Mouse (Mus musculus) lung, embryonic 14.5 days (tissue): ENCODE data around the gene Gm42420. TPM values are rescaled to one million over a fixed set of nuclear protein-coding genes. Genes with fewer than 3 reads are reported as not detected.

Experiments
- ATAC-seq: fragments of 200-750 bp; cut with Nextera tagmentation; 2 replicates; pipeline ENCODE4 v1.8.0; 2017; ENCODE audit warnings: mild to moderate bottlenecking, moderate TSS enrichment, moderate library complexity; ENCODE audit not compliant: insufficient read depth
- DNase-seq: peaks from one replicate; pipeline ENCODE4 v3.0.0-alpha.2; 2015
- H3K27ac ChIP-seq: fragments of 300-500 bp; sonication (generic); 2 replicates; pipeline ENCODE4 v1.5.1; 2014; ENCODE audit warnings: low read depth, mild to moderate bottlenecking, moderate library complexity
- H3K27me3 ChIP-seq: fragments of 300-500 bp; sonication (generic); 2 replicates; pipeline ENCODE4 v1.6.1; 2014; ENCODE audit warnings: low read length, control low read depth; ENCODE audit not compliant: insufficient read depth
- H3K36me3 ChIP-seq: fragments of 300-500 bp; sonication (generic); 2 replicates; pipeline ENCODE4 v1.6.1; 2014; ENCODE audit warnings: control low read depth; ENCODE audit not compliant: insufficient read depth
- H3K4me1 ChIP-seq: fragments of 300-500 bp; sonication (generic); 2 replicates; pipeline ENCODE4 v1.6.1; 2014; ENCODE audit warnings: antibody characterized with exemption, control low read depth; ENCODE audit not compliant: insufficient read depth
- H3K4me2 ChIP-seq: fragments of 300-500 bp; sonication (generic); 2 replicates; pipeline ENCODE4 v1.6.1; 2014; ENCODE audit warnings: mild to moderate bottlenecking
- H3K4me3 ChIP-seq: fragments of 300-500 bp; sonication (generic); 2 replicates; pipeline ENCODE4 v1.5.1; 2014; ENCODE audit warnings: low read depth, low read length
- H3K9ac ChIP-seq: fragments of 300-500 bp; sonication (generic); 2 replicates; pipeline ENCODE4 v1.6.1; 2014
- H3K9me3 ChIP-seq: fragments of 300-500 bp; sonication (generic); 2 replicates; pipeline ENCODE4 v1.6.1; 2016; ENCODE audit warnings: low read depth, low read length, control low read depth
- CTCF ChIP-seq: IDR thresholded peaks from 2 replicates; pipeline ENCODE4 v1.5.1; 2016; ENCODE audit warnings: antibody characterized with exemption, low read depth
- WGBS: fragments of 180-500 bp; shearing (Covaris S2); extraction: QIAGEN DNeasy Blood & Tissue Kit; methylation state at CpG from one replicate; pipeline ENCODE4 v1.1.7; 2014; 5-methylcytosine and 5-hydroxymethylcytosine counted together
- polyA plus RNA-seq: library from polyadenylated mRNA; unstranded; fragments of >200 nt; fragmentation: Nextera tagmentation; extraction: Ambion mirVana; gene quantifications from 2 replicates; pipeline ENCODE4 v1.2.1, GENCODE M21; 2014

Gene Gm42420
- polyA plus RNA-seq, 1 experiment from 2014 or later: 1.0 TPM

DNA sequence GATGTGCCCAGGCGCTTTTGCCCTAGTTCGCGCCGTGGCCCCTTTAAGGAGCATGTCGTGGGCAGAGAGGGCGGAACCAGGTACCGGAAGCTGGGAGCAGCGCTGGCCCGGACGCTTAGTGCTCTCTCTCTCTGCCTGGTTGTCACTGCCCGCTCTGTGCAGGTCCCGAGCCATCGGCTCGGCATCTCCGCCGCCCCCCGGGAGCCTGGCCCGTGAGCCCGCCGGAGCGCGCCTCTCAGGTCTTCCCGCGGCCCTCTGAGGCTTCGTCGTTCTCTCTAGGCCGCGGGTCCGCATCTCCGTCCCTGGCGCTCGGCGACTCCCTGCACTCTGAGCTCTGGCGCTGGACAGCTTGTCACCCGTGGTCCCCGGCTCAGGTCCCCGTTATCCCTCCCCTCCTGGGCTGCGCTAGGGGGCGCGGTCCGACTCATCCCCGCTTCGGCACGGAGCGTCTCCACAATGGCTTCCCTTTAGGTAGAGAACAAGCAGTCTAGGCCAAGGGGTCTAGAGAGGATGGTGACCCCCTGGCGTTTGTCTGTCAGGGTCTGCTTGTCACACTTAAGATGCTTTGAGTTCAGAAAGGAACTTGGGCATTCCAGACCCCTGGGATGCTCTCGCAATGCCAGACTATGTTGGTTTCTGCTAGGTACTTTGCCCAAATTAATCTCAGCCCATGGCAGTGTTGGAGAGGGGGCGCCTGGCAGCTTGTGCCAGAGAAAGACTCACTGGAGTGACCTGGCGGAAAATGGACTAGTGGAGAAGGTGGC, 11.6 kb upstream of the Gm42420 start, which contains the start of gene Adck2:
Gene Adck2 (plus strand): TSS at position 83 of the 764 bp plus-strand sequence.
- Histone ChIP-seq H3K4me3 (peak within 1 kb of the TSS; percentile 74), H3K4me2 (peak within 1 kb of the TSS; percentile 71), H3K9me3 (no peaks in the 10 kb centered on the region), H3K27me3 (no peaks in the 10 kb centered on the region), H3K9ac (peak within 1 kb of the TSS; percentile 72), H3K4me1 (0 out of 2 replicates have a peak, but pooled peaks cover 4% of the 10 kb centered on the region), H3K36me3 (peaks cover 8% of the 10 kb centered on the region), H3K27ac (peak within 1 kb of the TSS; percentile 90)
- TF ChIP-seq CTCF: peak; percentile 67
- peak; percentile 90 for DNase-seq
- peak; percentile 98 for ATAC-seq
- under 1% methylated on average over 49 of the region's 49 CpGs for WGBS

DNA sequence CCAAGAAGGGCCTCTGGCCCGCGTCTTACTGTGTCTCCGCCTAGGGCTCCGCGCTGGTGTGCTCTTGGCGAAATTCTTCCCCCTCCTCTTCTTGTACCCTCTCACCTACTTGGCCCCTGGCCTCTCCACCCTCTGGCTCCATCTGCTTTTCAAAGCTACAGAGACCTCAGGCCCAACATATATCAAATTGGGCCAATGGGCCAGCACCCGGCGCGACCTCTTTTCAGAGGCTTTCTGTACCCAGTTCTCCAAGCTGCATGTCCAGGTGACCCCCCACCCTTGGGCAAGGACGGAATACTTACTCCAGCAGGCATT, 11.0 kb upstream of the Gm42420 start:
- H3K4me3 ChIP-seq: peak overlapping the region; percentile 74
- peak overlapping the region; percentile 72 for H3K9ac ChIP-seq
- H3K27ac ChIP-seq: peak overlapping the region; percentile 90; the same call in 1 of the 2 replicates
- H3K9me3 ChIP-seq: no peaks in the 10 kb centered on the region
- WGBS: 22% methylated on average over 10 of the region's 10 CpGs
- H3K36me3 ChIP-seq: peaks cover 8% of the 10 kb centered on the region
- H3K4me2 ChIP-seq: peak overlapping the region; percentile 71
- no peaks in the 10 kb centered on the region for H3K27me3 ChIP-seq
- TF ChIP-seq CTCF: no peak
- DNase-seq (no peak), ATAC-seq (peak; percentile 39; the same call in 1 of the 2 replicates)
- 0 out of 2 replicates have a peak, but pooled peaks cover 4% of the 10 kb centered on the region for H3K4me1 ChIP-seq

DNA sequence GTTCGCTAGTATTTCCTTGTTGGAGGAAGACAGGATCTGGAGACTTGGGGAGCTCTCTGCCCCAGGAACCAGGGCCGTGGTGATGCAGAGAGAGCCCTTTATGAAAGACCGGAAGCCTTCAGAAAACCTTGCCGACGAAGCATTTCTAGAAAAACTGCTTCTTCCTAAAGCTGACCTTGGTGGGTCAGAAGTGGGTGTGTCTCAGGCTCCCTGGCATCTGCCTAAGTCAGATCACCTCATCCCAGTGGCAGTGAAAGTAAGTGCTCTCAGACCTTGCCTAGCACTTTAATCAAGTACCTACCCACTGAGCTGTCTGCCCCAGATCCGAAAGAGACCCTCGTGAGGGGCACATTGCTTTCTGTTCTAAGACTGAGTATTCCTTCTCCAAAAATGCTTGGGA, 10.6 kb upstream of the Gm42420 start:
- no peak for TF ChIP-seq CTCF
- DNase-seq: no peak
- Histone ChIP-seq H3K4me3 (peak overlapping the region; percentile 74), H3K36me3 (peaks cover 8% of the 10 kb centered on the region), H3K27me3 (no peaks in the 10 kb centered on the region), H3K4me1 (0 out of 2 replicates have a peak, but pooled peaks cover 4% of the 10 kb centered on the region), H3K4me2 (peak overlapping the region; percentile 71), H3K9ac (peak overlapping the region; percentile 72), H3K27ac (no peak overlapping the region), H3K9me3 (no peaks in the 10 kb centered on the region)
- no peak for ATAC-seq
- 68% methylated on average over 7 of the region's 7 CpGs for WGBS

DNA sequence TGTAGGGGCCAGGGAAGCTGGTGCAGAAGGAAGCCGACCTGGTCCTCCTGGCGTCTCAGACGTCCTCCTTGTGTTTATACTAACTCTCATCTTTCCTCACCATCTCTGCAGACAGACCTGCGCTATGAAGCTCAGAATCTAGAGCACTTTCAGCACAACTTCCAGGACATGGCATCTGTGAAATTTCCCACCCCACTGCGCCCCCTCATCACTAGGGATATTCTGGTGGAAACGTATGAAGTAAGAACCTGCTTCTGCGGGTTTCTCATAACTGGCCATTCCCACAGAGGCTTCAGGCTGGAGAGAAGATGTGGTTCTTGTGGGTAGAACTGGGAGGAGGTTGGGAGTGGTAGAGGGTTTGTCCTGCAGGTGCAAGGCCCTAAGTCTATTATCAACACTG, 6.0 kb upstream of the Gm42420 start:
- Histone ChIP-seq H3K27me3 (no peaks in the 10 kb centered on the region), H3K4me1 (0 out of 2 replicates have a peak, but pooled peaks cover 4% of the 10 kb centered on the region), H3K27ac (no peak overlapping the region), H3K9ac (no peak overlapping the region), H3K9me3 (no peaks in the 10 kb centered on the region), H3K4me3 (no peak overlapping the region), H3K4me2 (no peak overlapping the region), H3K36me3 (peaks cover 25% of the 10 kb centered on the region)
- ATAC-seq: no peak
- 78% methylated on average over 7 of the region's 7 CpGs for WGBS
- DNase-seq: no peak
- no peak for TF ChIP-seq CTCF

DNA sequence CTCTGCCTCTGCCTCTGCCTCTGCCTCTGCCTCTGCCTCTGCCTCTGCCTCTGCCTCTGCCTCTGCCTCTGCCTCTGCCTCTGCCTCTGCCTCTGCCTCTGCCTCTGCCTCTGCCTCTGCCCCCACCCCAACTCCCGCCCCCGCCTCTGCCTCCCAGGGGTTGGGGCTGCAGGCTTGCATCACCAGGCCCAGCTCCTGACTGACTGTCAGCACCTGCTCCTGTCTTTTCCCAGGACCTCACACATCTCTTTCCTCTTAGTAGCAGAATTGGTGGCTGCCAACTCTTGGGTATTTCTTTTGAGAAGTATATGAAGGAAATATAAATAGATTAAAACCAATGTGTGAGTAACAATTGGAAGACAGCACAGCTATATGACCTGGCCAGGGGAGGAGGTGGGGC, 5.0 kb upstream of the Gm42420 start:
- Histone ChIP-seq H3K9me3 (no peaks in the 10 kb centered on the region), H3K4me1 (no peaks in the 10 kb centered on the region), H3K9ac (no peak overlapping the region), H3K27me3 (no peaks in the 10 kb centered on the region), H3K4me3 (no peak overlapping the region), H3K36me3 (peaks cover 26% of the 10 kb centered on the region), H3K4me2 (no peak overlapping the region), H3K27ac (no peak overlapping the region)
- 79% methylated on average over 2 of the region's 2 CpGs for WGBS
- DNase-seq (no peak), ATAC-seq (no peak)
- TF ChIP-seq CTCF: no peak

DNA sequence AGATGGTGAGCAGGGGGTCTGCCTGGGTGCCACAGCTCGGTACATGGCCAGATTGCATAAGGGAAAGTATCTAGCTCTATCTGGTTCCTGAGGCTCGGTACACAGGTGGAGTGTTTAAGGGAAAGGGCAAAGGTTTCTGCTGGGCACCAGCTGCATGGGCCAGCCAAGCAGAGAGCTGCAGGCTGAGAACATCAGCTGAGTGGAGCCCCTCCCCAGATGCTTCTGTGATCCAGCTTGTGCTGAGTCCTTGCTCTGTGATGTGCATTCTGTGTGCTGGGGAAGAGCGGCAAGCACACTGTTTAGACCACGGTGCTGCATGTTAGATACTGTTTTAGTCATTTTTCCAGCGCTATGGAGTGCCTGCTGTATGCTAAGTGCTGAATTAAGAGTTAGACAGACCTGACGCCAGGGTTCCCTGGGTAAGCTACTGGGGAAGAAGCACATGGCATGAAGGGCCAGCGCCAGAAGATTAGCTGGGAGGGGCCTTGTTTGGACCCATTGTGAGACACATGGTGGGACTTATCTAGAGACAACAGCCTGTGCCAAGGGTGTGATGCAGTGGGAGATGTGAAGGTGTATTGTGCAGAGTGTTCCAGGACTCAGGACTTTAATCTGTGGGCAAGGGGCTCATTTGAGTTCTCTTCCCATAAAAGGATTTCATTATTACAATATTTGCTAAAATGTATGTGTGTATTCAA, 4.3 kb upstream of the Gm42420 start:
- Histone ChIP-seq H3K4me3 (no peak overlapping the region), H3K4me1 (no peaks in the 10 kb centered on the region), H3K9ac (no peak overlapping the region), H3K27ac (no peak overlapping the region), H3K36me3 (peaks cover 26% of the 10 kb centered on the region), H3K9me3 (no peaks in the 10 kb centered on the region), H3K4me2 (no peak overlapping the region), H3K27me3 (no peaks in the 10 kb centered on the region)
- 69% methylated on average over 7 of the region's 7 CpGs for WGBS
- DNase-seq: no peak
- no peak for TF ChIP-seq CTCF
- ATAC-seq: no peak

DNA sequence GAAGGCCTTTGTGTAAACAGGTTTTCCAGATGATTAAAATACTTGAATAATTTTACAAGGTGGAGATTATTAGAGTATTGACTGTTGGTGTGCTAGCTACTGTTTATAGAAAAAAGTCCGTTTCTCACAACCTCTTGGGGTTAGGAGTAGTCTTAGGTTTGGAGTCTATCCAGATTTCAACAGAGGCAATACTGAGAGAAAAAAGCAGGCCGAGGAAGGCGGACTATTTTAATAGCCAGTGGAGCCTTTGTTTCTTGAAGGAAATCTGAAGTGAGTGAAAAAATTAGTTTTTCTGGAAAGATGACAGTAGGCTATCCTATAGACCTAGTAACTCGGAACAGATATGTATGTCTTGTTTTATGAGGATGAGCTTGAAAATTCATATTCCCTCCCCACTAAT, 5.9 kb downstream of the Gm42420 start:
- Histone ChIP-seq H3K27ac (no peak overlapping the region), H3K27me3 (no peaks in the 10 kb centered on the region), H3K9ac (no peak overlapping the region), H3K4me2 (peak overlapping the region; percentile 81), H3K9me3 (no peaks in the 10 kb centered on the region), H3K36me3 (peaks cover 9% of the 10 kb centered on the region; the same call in 1 of the 2 replicates), H3K4me1 (no peaks in the 10 kb centered on the region; the same call in 1 of the 2 replicates), H3K4me3 (no peak overlapping the region)
- 87% methylated on average over 4 of the region's 4 CpGs for WGBS
- ATAC-seq (no peak), DNase-seq (no peak)
- TF ChIP-seq CTCF: no peak
